Mouse (Mus musculus) erythroid progenitor cell, adult 5-6 weeks (primary cell): ENCODE data around the gene Grn. TPM values are rescaled to one million over a fixed set of nuclear protein-coding genes. Genes with fewer than 3 reads are reported as not detected.
"Not testable (repeated sequence)": the region's sequence is repeated elsewhere in the genome, so short reads cannot be mapped to it uniquely, and the experiment has no call there.

ENCODE experiments used
- ATAC-seq: replicated peaks from 2 replicates; pipeline ENCODE4 v1.8.0; 2016; ENCODE audit warnings: moderate number of reproducible peaks, mild to moderate bottlenecking, moderate TSS enrichment, inconsistent platforms; ENCODE audit not compliant: poor library complexity, low FRiP score, severe bottlenecking
- total RNA-seq, 2 experiments: library from RNA; stranded (forward) in 1 of 2; stranded (reverse) in 1 of 2; fragments of 150-400 nt in 1 of 2; fragments of 186-747, 209-891 nt in 1 of 2; gene quantifications; 2 replicates each; pipeline versions ENCODE4 v1.2.3 to v1.2.4; 2015 to 2017; ENCODE audit warnings: low replicate concordance in 2 of 2

Grn gene
- total RNA-seq, 2 experiments from 2014 or later, result 49.9 to 125 TPM

GRCm38 (mm10) chr11:102399610-102400072 is 30.5 kb upstream of the Grn start:
- no peak for ATAC-seq

- ATAC-seq, result no peak
Measured at GRCm38 (mm10) chr11:102400513-102401084, 29.5 kb upstream of the Grn start.

- no peak for ATAC-seq
Measured at GRCm38 (mm10) chr11:102401898-102402500, 28.1 kb upstream of the Grn start.

DNA sequence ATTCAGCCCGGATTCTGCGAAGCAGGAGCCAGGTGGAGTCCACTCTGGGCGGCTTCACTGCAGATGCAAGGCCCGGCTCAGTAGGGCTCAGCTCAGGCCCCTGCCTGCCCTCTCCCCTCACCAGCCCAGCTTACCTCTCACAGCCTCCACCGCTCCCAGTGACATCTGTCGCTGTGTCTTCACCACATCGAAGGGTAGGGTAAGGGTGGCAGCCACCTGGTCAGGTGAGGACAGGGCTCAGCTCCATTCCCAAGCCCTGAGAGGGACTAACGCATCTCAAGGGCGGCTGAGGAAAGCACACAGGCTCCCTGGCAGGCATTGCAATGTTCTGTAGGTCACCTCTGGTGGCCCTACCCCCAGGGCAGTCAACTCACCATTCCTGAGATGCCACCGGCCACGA is 26.5 kb upstream of the Grn start:
- no peak for ATAC-seq

DNA sequence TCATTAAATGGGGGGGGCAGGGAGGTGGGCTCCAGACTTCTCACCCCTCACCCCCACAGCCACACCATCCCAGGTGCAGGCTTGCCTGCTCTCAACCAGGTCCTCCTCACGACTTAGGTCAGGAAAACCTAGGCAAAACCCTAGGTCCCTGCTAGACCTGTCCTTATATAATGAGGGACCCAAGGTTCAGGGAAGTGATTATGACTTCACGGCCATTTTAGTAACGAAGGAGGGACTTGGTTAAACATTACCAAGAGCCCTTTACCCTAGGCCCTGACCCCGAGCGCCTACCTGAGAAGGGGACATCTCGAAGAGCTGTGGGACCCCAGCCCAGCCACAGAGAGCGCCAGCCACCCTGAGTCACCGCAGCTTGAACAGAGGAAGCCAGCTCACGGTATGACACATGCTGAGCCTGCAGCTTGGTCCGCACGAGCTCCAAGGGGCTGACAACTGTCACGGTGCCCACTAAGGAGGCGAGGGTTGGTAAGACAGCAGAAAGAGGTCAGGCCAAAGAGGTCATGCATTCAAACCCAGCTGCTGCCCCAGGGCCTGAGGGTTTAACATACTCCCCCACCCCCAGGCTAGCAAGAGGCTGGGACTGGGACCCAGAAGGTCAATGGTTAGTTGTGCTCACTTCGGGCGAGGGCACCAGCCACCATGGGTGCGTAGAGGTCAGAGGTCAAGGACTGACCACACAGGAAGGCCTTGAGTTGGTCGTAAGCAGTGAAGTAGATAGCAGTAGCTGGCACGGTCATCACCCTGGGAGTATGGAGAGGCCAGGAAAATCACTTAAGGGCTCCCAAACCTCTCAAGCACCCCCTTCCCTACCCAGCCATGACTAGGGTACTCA is 25.7 kb upstream of the Grn start:
- no peak for ATAC-seq

GRCm38 (mm10) chr11:102405544-102406285 is 24.4 kb upstream of the Grn start:
- no peak for ATAC-seq

DNA sequence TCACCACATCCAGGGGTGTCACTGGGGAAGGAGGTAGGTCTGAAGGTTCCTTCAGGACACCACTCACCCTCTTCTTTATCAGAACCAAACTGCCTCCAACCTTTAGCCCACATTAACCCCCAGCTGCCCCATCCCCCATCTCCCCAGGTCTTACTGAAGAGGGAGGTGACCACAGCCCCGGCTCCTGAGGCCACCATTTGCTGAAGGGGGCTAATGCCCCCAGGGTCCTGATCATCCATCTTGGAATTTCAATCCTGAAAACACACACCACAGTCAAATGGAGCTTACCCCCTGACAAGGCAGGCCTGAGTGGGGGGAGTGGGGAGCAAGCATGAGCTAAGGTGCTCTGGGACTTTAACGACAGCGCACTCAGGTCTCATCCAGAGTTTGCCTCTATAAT is 23.7 kb upstream of the Grn start:
- no peak for ATAC-seq

GRCm38 (mm10) chr11:102406900-102407833 is 22.9 kb upstream of the Grn start:
- ATAC-seq, result peak; percentile 50

DNA sequence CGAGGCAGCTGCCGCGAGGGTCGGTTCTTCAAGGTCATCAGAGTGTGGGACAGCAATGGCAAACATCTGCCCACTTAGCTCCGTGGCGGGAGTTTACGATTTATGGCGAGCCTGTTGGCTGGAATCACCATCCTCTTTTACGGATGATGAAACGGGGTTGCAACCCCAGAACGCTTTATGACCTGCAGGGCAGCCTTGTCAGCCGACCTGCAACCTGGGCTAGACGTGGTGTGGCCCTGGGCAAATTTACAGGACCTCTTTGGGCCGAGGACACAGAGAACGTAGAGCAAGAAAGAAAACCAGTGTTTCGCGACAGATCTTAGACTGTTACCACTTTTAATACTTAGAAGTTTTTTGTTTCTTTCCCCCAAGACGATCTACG is 22.3 kb upstream of the Grn start, which contains the start of gene Slc25a39:
Gene Slc25a39 (minus strand): TSS at position 113 of the 382 bp plus-strand sequence.
- peak; percentile 12; the same call in 1 of the 2 replicates for ATAC-seq

DNA sequence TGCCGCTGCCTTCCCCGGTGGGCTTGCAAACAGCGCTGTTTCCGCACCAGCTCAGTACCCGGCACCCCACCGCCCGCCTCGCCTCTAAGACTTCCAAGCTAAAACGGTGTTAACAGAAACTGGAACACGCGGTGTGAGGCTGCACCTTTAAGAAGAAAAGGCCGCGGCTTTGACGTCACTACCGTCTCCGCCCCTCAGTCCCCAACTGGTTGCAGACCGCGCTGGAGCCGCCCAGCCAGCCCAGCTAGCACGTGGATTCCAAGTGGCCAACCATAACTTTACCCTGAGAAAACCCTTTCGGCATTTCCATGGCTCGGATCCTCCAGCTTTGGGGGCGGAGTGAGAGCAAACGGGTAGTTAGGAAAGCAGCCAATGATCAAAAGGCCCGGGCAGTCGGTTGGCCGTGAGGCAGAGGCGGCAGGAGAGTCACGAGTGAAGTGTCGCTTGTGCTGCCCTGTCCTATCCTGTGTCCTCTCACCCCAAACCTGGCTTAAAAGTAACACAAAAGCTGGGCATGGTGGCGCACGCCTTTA is 21.7 kb upstream of the Grn start:
- peak; percentile 81 for ATAC-seq

DNA sequence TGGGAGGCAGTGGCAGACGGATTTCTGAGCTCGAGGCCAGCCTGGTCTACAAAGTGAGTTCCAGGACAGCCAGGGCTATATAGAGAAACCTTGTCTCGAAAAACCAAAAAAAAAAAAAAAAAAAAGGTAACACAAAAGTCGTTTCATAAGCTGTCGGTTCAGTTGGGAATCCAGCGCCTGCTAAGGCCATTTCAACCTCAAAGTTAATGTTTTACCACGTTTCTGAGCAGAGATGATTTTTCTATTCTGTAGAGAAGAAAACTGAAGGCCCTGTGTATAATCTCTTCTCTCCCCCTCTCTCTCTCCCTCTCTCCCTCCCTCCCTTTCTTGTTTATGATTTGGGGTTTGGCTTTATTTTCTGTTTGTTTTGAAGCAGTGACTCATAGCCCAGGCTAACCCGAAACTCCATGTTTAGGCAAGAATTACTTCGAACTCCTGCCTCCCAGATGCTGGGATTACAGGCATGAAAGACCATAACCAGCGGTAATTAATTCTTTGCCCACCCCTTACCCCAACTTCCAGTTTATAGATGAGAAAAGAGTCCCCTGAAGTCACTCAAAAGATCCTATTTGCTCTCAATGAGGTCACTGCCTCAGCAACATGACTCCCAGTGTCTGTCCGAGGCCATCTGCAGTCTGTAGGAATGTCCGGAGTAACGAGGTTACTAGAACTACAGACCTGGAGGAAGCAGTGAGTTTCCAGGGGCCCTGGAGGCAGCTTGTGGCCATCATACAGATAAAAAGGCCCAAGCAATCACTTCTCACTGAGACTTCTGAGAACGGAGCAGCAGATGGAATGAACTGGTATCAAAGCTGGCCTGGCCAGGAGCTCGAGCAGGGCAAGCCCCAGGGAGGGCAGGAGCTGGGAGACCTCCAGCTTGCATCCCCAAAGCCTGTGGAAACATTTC is 21.0 kb upstream of the Grn start:
- no peak for ATAC-seq

DNA sequence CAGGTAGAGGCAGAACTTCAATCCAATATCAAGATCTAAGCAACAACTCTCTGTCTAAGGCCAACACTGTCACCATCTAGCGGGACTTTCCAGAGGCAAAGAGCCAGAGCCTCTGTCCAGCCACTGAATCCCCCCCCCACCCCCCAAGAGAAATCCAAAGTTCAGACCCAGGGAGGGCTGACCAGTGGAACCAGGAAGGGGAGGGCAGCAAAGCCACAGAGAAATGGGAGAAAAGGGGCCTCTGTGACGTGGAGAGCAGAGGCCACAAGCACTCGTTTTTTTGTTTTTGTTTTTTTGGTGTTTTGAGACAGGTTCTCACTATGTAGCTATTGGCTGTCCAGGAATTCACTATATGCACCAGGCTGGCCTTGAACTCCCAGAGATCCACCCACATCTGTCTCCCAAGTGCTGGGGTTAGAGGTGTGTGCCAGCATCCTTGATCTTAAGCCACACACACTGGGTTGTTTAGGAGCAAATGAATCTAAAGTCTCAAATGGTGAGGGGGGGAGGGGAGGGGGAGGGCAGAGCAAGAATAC is 20.3 kb upstream of the Grn start:
- no peak for ATAC-seq

DNA sequence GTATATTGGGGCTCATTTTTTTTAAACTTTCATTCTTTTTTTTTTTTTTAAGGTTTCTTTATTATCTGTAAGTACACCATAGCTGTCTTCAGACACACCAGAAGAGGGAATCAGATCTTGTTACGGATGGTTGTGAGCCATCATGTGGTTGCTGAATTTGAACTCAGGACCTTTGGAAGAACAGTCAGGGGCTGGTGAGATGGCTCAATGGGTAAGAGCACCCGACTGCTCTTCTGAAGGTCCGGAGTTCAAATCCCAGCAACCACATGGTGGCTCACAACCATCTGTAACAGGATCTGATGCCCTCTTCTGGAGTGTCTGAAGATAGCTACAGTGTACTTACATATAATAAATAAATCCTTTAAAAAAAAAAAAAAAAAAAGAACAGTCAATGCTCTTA is 19.8 kb upstream of the Grn start:
- not testable (repeated sequence) for ATAC-seq

GRCm38 (mm10) chr11:102411061-102411460 is 19.1 kb upstream of the Grn start:
- ATAC-seq, result no peak

DNA sequence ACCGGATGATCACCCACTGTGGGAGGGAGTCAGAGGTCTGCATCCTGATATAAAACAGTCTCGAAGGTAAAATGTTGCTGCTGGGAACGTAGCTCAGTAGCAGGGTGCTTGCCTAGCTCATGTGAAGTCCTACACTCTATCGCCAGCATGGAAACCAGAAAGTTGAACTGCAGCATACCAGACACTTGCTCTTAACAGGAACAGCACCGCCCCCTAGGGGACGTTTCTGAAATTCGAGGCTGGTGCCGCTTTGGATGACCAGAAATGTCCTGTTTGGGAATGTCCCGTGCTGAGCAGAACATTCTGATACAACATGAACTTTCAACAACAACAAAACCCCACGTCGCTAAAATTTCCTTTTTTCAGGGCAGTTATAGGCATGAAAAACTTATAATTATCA is 18.4 kb upstream of the Grn start:
- ATAC-seq, result peak; percentile 55

GRCm38 (mm10) chr11:102413059-102413458 is 17.1 kb upstream of the Grn start:
- no peak for ATAC-seq

- no peak for ATAC-seq
Measured at GRCm38 (mm10) chr11:102415034-102415802, 14.9 kb upstream of the Grn start.
